Mouse (Mus musculus): ENCODE results near the gene Slc44a3. TPM values are rescaled to one million over a fixed set of nuclear protein-coding genes. Genes with fewer than 3 reads are reported as not detected.

The Slc44a3 gene
- polyA plus RNA-seq, 1 experiment from 2014 or later, result 6.2 TPM

GRCm38 (mm10) chr3:121493997-121494421, 38.2 kb downstream of the Slc44a3 start:
- WGBS, result 77% methylated on average over 7 of the region's 7 CpGs
- H3K4me2 ChIP-seq (replicated peaks), result no peak overlapping the region
- no peak for ATAC-seq (ENCODE audit: insufficient number of reproducible peaks, low FRiP score, low TSS enrichment, low read depth)

DNA sequence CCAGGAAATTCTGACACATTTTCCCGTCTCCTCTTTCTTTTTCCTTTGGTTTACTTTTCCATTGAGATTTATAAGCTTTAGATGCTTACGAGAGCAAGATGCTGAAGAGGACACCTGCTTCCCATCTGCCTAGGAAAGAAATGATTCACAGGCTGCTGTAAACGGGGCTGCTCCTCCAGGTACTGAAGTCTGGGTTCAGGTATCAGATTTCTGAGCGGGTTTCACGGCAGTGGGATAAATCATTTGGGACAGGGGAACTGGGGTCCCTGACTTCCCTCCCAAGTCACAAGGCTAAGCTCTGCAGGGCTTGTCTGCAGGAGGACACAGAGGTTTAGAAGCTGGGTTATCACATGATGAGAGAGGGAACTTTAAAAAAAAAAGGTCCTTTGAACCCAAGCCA, 40.2 kb downstream of the Slc44a3 start:
- WGBS, result 29% methylated on average over 5 of the region's 5 CpGs
- H3K9ac ChIP-seq, result no peak overlapping the region

More at GRCm38 (mm10) chr3:121493997-121494421, 38.2 kb downstream of the Slc44a3 start:
- no peaks in the 10 kb centered on the region for H3K36me3 ChIP-seq
- H3K4me3 ChIP-seq (replicated peaks), result no peak overlapping the region
- peaks cover 19% of the 10 kb centered on the region for H3K4me1 ChIP-seq
- H3K9ac ChIP-seq, result no peak overlapping the region
- no peaks in the 10 kb centered on the region for H3K27me3 ChIP-seq
- H3K9me3 ChIP-seq (replicated peaks), result no peaks in the 10 kb centered on the region
- no peak overlapping the region for H3K27ac ChIP-seq (replicated peaks)

GRCm38 (mm10) chr3:121490941-121491340, 41.3 kb downstream of the Slc44a3 start:
- H3K4me2 ChIP-seq (replicated peaks), result no peak overlapping the region
- H3K9me3 ChIP-seq (replicated peaks), result no peaks in the 10 kb centered on the region
- no peak overlapping the region for H3K9ac ChIP-seq
- peaks cover 20% of the 10 kb centered on the region for H3K4me1 ChIP-seq
- 61% methylated on average over 5 of the region's 5 CpGs for WGBS
- H3K4me3 ChIP-seq (replicated peaks), result no peak overlapping the region
- no peak overlapping the region for H3K27ac ChIP-seq (replicated peaks)
- no peak for ATAC-seq (ENCODE audit: insufficient number of reproducible peaks, low FRiP score, low TSS enrichment, low read depth)
- no peaks in the 10 kb centered on the region for H3K36me3 ChIP-seq
- no peaks in the 10 kb centered on the region for H3K27me3 ChIP-seq

More for the DNA sequence above, 40.2 kb downstream of the Slc44a3 start:
- H3K4me3 ChIP-seq (replicated peaks), result no peak overlapping the region
- H3K36me3 ChIP-seq, result no peaks in the 10 kb centered on the region
- H3K9me3 ChIP-seq (replicated peaks), result no peaks in the 10 kb centered on the region
- no peak overlapping the region for H3K27ac ChIP-seq (replicated peaks)
- peaks cover 20% of the 10 kb centered on the region for H3K4me1 ChIP-seq
- ATAC-seq (ENCODE audit: insufficient number of reproducible peaks, low FRiP score, low TSS enrichment, low read depth), result no peak
- H3K4me2 ChIP-seq (replicated peaks), result no peak overlapping the region
- H3K27me3 ChIP-seq, result no peaks in the 10 kb centered on the region

DNA sequence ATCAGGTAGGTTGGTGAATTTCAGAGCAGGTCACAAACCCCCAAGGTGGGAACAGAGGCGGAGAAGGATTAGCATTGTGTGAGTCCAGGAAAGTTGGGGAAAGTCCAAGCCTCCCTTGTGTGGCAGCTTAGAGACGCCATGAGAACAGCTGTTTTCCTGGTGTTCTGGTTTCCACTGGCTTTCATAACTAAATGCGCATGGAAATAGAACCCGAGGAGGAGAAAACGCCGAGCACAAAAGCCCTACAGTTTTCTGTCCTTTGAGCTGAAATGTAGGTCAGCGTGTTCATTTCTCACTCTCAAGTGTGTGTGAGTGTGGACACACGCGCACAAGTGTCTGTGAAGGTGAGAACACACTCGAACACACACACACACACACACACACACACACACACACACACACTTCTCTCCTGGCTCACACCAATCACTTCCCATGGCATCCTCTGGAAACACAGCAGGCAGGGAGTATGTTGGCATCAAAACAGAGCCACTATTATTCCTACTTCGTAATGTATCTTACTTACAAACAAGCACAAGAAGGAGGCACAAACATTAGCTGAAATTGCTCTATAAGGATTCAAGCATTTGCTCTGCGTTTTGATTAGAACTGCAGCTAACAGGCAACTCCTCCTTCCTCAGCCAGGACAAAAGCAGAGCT, 42.6 kb downstream of the Slc44a3 start:
- ATAC-seq (ENCODE audit: insufficient number of reproducible peaks, low FRiP score, low TSS enrichment, low read depth), result 0 out of 2 replicates have a peak, but pooled peaks have one; percentile 50
- H3K36me3 ChIP-seq, result no peaks in the 10 kb centered on the region
- no peaks in the 10 kb centered on the region for H3K27me3 ChIP-seq
- peak overlapping the region; percentile 75 for H3K27ac ChIP-seq (replicated peaks)
- WGBS, result 38% methylated on average over 12 of the region's 12 CpGs
- H3K9ac ChIP-seq, result no peak overlapping the region
- no peak overlapping the region for H3K4me3 ChIP-seq (replicated peaks)
- H3K9me3 ChIP-seq (replicated peaks), result no peaks in the 10 kb centered on the region
- H3K4me1 ChIP-seq, result peaks cover 20% of the 10 kb centered on the region
- 0 out of 2 replicates have a peak overlapping the region, but pooled peaks have one; percentile 8 for H3K4me2 ChIP-seq (replicated peaks)

DNA sequence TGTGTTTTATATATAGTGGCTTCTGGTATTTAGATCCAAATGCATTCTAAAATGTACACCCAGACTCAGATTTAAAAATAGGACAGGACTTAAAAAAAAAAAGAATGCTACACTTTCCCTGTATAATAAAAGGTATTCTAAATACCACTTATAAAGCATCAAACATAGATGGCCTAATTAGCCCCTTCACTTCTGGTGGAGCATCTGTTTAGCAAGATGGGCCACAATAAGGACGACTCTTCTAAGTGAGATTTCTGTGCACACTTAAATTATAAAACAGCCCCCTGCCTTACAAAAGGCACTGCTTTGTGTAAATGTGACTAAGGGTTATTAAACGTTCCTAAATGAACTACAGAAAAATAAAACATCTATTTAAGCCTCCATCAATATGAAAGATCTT, 47.0 kb downstream of the Slc44a3 start:
- ATAC-seq (ENCODE audit: insufficient number of reproducible peaks, low FRiP score, low TSS enrichment, low read depth), result no peak
- 61% methylated on average over 2 of the region's 2 CpGs for WGBS
- no peaks in the 10 kb centered on the region for H3K9me3 ChIP-seq (replicated peaks)

DNA sequence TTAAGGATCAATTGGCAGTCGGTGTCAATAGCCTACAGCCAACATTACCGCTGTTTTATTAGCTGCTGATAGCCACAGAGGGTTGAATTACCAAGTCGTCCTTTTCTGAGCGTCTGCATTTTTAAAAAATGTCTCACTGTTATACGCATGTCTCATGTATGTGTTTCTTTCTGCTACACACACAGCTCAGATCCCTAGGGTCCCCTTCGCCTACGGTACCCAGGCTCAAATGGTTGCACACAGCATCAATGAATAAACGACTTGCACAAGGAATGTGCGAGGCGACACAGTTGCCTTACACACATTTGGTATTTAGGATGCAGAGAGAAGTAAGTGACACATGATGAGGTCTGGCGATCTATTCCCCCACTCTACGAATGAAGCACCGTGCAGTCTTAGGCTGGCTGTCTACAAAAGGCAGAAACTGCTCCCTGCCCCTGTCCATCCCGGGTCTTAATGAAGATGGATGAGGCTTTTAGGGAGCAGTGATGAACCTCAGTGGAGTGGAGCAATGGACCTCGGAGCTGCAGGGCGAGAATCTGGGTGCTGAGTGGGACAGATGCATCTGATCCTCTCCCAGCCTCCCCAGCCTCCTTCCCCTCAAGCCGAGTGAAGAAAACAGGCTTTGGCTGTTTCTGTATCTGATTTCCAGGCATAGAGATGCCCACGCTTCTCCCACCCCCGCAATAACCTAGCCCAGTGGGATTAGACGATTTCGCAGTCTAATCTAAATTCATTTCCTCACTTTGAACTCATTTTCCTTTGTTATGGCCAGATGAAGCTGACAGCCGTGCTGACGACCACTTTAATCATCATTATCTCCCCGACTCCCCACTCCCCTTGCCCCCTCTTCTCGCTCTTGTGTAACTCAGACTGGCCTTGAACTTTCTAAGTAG, 48.7 kb downstream of the Slc44a3 start:
- Histone ChIP-seq H3K4me2 (replicated peaks) (no peak overlapping the region), H3K36me3 (no peaks in the 10 kb centered on the region), H3K4me1 (peaks cover 21% of the 10 kb centered on the region), H3K9ac (no peak overlapping the region), H3K4me3 (replicated peaks) (no peak overlapping the region), H3K9me3 (replicated peaks) (no peaks in the 10 kb centered on the region), H3K27ac (replicated peaks) (0 out of 2 replicates have a peak overlapping the region, but pooled peaks have one; percentile 11), H3K27me3 (no peaks in the 10 kb centered on the region)
- ATAC-seq (ENCODE audit: insufficient number of reproducible peaks, low FRiP score, low TSS enrichment, low read depth), result no peak
- 49% methylated on average over 25 of the region's 25 CpGs for WGBS

More for the DNA sequence above, 47.0 kb downstream of the Slc44a3 start:
- H3K9ac ChIP-seq, result no peak overlapping the region
- no peaks in the 10 kb centered on the region for H3K36me3 ChIP-seq
- H3K4me3 ChIP-seq (replicated peaks), result no peak overlapping the region
- H3K4me2 ChIP-seq (replicated peaks), result no peak overlapping the region
- no peaks in the 10 kb centered on the region for H3K27me3 ChIP-seq
- H3K4me1 ChIP-seq, result peaks cover 25% of the 10 kb centered on the region
- no peak overlapping the region for H3K27ac ChIP-seq (replicated peaks)

- Histone ChIP-seq H3K9me3 (replicated peaks) (no peaks in the 10 kb centered on the region), H3K36me3 (no peaks in the 10 kb centered on the region), H3K4me3 (replicated peaks) (no peak overlapping the region), H3K27me3 (no peaks in the 10 kb centered on the region), H3K9ac (no peak overlapping the region), H3K4me1 (peaks cover 21% of the 10 kb centered on the region), H3K27ac (replicated peaks) (peak overlapping the region; percentile 29; the same call in 1 of the 2 replicates), H3K4me2 (replicated peaks) (no peak overlapping the region)
- 25% methylated on average over 6 of the region's 6 CpGs for WGBS
- peak; percentile 71 for ATAC-seq (ENCODE audit: insufficient number of reproducible peaks, low FRiP score, low TSS enrichment, low read depth)
Measured at GRCm38 (mm10) chr3:121481564-121481963, 50.6 kb downstream of the Slc44a3 start.

DNA sequence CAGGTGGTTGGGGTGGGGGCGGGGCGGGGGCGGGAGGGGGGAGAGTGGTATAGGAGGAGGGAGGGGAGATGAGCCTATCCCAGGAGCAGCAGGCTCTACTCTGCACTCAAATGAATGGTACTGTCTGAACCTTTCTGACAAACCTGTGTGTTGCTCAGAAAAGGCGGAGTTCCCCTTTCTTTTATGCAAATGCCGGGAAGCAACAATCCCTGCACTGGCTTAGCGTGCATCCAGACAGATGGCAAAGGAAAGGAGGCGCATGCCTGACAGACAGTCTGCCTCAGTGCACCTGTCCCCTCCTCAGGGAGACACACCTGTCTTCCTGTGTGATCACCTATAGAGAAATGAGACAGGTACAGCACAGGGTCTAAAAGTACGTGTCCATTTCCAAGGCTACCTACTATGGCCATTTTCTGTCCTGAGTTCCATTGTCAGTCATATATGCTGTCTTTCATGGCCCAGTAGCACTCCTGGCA, 51.2 kb downstream of the Slc44a3 start:
- Histone ChIP-seq H3K9ac (no peak overlapping the region), H3K27ac (replicated peaks) (peak overlapping the region; percentile 29; the same call in 1 of the 2 replicates), H3K4me1 (peaks cover 21% of the 10 kb centered on the region), H3K9me3 (replicated peaks) (no peaks in the 10 kb centered on the region), H3K4me3 (replicated peaks) (no peak overlapping the region), H3K4me2 (replicated peaks) (no peak overlapping the region), H3K36me3 (no peaks in the 10 kb centered on the region), H3K27me3 (no peaks in the 10 kb centered on the region)
- ATAC-seq (ENCODE audit: insufficient number of reproducible peaks, low FRiP score, low TSS enrichment, low read depth), result no peak
- WGBS, result 42% methylated on average over 8 of the region's 8 CpGs

GRCm38 (mm10) chr3:121480030-121480960, 51.9 kb downstream of the Slc44a3 start:
- H3K27me3 ChIP-seq, result no peaks in the 10 kb centered on the region
- ATAC-seq (ENCODE audit: insufficient number of reproducible peaks, low FRiP score, low TSS enrichment, low read depth), result peak; percentile 79
- no peaks in the 10 kb centered on the region for H3K36me3 ChIP-seq
- peaks cover 21% of the 10 kb centered on the region for H3K4me1 ChIP-seq
- WGBS, result 36% methylated on average over 26 of the region's 26 CpGs
- no peaks in the 10 kb centered on the region for H3K9me3 ChIP-seq (replicated peaks)
- H3K4me2 ChIP-seq (replicated peaks), result no peak overlapping the region
- no peak overlapping the region for H3K4me3 ChIP-seq (replicated peaks)
- H3K27ac ChIP-seq (replicated peaks), result no peak overlapping the region; the same call in 1 of the 2 replicates
- H3K9ac ChIP-seq, result no peak overlapping the region

DNA sequence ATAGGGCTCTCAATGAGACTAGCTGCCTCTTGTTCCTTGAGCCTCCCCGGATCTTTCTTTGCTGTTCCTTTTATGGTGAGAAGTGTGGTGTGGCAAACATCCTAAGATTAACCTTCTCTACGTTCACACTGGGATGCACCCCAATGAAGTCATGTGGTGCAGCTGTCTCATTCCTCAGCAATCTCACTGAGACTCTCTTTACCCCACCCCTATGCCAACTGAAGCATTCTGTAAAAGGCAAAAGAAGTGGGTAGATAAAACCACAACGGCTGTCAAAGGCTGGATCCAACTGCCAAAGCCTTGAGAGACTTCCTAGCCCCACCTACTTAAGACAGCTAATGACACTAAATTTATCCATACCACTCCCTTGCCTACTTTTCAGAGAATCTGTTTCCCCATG, 57.5 kb downstream of the Slc44a3 start:
- Histone ChIP-seq H3K4me3 (replicated peaks) (no peak overlapping the region), H3K9me3 (replicated peaks) (no peaks in the 10 kb centered on the region), H3K4me2 (replicated peaks) (no peak overlapping the region), H3K27ac (replicated peaks) (no peak overlapping the region; the same call in 1 of the 2 replicates), H3K27me3 (no peaks in the 10 kb centered on the region), H3K36me3 (no peaks in the 10 kb centered on the region), H3K4me1 (peaks cover 13% of the 10 kb centered on the region), H3K9ac (no peak overlapping the region)
- no peak for ATAC-seq (ENCODE audit: insufficient number of reproducible peaks, low FRiP score, low TSS enrichment, low read depth)
- 50% methylated on average over 3 of the region's 3 CpGs for WGBS

Measured in embryonic facial prominence, embryonic 15.5 days (tissue).